Mouse (Mus musculus): ENCODE data around the gene Scrt2. TPM values are rescaled to one million over a fixed set of nuclear protein-coding genes. Genes with fewer than 3 reads are reported as not detected.

Gene Scrt2
- polyA plus RNA-seq, 1 experiment, result 0.01 TPM

- DNase-seq (ENCODE audit: low spot score), result peak; percentile 90
Observed at GRCm38 (mm10) chr2:152105318-152106224, 24.2 kb downstream of the Scrt2 start, which contains the start of gene Srxn1. Gene Srxn1, plus strand, starts transcription at chr2:152105516.

DNA sequence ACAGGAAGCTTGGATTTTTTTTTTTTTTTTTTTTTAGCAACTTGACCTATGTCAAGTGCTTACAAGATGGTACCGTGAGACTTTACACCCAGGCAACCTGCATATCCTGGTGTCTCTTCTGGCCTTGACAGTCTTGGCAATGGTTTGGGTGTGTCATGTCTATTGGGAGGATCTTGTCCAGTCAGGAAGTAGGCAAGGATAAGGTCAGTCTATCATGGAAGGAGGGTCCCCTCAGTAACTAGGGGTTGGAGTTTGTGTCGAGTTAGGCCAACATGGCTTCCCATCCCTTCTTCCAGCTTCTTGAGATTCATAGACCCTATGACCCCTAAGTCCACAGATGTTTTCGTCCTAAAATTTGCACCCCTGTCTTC is 24.9 kb downstream of the Scrt2 start:
- DNase-seq (ENCODE audit: low spot score), result no peak

- no peak for DNase-seq (ENCODE audit: low spot score)
Observed at GRCm38 (mm10) chr2:152106597-152106996, 25.3 kb downstream of the Scrt2 start.

GRCm38 (mm10) chr2:152108702-152109101 is 27.4 kb downstream of the Scrt2 start:
- DNase-seq (ENCODE audit: low spot score), result no peak

GRCm38 (mm10) chr2:152109386-152109785 is 28.1 kb downstream of the Scrt2 start:
- DNase-seq (ENCODE audit: low spot score), result no peak

DNA sequence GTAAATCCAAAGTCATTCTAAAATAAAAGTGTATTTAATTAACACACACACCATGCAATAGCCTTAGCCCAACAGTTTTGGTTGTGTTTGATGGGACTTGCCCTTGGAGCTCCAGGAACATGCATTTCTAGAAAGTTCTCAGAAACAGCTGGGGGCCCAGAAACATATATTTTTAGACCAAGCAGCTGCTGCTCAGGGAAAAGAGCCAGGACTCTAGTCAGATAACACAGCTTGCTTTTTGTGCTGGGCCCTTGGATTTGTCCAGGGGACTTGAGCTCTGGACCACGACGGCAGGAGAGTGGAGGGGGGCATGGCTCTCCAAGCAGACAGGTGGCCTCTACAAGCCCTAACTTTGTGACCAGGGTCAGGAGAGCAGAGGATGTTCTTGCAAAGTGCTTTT is 30.0 kb downstream of the Scrt2 start:
- no peak for DNase-seq (ENCODE audit: low spot score)

- DNase-seq (ENCODE audit: low spot score), result peak; percentile 70
Observed at GRCm38 (mm10) chr2:152111920-152112319, 30.6 kb downstream of the Scrt2 start.

DNA sequence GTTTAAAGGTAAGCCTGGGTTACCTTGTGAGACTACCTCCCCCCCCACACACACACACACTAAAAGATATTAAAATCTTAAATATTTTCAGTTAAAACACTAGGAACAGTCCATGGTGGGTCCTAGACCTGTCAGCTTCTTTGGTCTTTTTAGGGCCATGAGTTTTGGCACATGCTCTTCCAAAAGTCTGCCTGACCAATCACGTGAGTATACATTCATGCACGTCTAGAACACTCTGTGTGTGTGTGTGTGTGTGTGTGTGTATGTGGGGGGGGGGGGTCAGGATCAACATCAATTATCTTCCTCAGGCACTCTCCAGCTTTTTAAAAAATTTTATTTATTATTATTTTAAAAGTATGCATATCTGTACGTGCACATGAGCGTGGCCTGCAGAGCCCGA is 31.2 kb downstream of the Scrt2 start:
- no peak for DNase-seq (ENCODE audit: low spot score)

DNA sequence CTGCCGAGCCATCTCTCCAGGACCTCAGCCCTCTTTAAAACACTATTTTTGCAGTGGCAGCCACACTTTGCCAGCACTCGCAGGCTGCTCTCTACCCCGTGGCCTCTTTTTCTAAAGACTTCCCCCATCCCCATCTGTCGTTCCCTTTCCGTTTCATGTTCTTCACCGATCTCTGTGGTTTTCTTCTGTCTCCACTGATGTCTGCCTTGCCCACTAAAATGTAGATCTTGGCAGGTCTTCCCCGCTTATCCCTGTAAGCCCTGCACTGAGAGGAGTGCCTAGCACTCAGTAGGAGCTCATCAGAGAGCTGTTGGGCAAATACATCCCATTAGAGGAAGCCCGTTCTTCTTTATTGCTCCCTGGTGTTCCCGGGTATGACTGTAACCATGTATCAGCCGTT is 31.6 kb downstream of the Scrt2 start:
- DNase-seq (ENCODE audit: low spot score), result no peak

DNA sequence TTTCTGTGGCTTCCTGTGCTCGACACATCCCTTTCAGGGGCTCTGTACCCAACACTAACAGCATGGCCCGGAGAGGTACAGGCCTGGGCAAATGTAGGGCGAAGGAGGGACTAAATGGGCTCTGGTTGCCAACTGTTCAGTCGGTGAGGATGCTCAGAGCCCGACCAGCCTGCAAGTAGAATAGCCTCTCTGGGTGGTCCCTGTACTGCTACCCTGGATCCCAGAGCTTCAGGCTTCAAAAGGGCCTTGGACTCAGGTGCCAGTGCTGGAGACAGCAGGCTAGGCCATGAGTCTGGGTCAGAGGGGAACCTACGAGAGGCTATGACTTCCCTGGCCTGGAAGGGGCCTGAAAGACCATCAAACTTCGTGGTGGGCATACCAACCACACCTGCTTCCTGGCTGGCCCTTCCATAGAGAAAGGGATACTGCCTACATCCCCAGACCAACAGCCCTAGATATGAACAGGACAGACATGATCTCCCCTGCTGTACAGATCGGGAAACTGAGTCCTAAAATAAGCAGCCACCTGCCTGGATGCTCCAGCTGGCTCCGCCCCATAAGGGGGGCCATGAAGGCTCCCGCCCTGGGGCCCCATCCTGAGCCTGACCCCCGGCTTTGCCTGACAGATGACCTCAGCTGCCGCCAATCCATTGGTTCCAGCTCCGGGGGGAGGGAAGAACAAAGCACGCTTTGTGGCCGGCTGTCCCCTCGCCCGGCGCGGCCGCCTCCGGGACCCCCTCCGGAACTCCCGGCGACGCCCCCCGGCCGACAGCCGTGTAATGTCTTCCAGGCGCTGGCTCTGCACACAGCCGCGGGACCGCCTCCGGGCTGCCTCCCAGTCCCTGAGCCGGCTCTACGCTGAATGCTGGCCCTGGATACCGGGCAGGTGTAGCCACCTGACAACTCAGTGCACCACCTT is 33.0 kb downstream of the Scrt2 start:
- DNase-seq (ENCODE audit: low spot score), result no peak

DNA sequence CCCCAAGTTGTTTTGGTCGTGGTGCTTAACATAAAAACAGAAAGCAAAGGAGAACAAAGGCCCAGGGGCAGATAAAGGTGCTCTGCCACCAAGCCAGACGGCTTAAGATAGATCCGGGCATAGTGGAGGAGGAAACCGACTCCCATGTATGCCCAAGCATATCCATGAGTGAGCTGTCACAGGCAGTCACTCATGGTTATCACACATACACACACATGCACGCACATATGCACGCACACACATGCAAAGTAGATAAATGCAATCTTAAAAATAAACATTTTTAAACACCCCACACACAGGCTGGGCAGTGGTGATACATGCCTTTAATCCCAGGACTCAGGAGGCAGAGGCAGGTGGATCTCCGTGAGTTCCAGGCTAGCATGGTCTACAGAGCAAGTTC is 36.4 kb downstream of the Scrt2 start:
- DNase-seq (ENCODE audit: low spot score), result no peak

- DNase-seq (ENCODE audit: low spot score), result no peak
Observed at GRCm38 (mm10) chr2:152119228-152119865, 38.0 kb downstream of the Scrt2 start.

DNA sequence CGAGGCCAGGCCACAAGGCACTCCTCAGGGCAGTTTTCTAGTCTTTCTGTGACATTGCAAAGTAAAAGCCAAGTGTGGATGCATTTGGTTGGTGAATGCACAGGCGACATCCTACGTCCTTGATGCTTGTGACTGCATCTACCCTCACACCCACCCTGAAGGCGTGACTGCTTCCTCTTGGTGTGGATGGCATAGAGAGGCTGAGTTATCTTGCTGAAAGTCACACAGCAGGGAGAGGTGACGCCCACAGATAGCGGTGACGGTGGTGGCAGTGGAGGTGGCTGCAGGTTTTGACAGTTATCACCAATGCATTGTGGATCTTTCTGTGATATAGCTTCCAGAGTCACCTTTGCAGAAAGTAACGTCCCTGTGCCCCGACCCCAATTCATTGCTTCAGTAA is 41.6 kb downstream of the Scrt2 start:
- DNase-seq (ENCODE audit: low spot score), result no peak

DNA sequence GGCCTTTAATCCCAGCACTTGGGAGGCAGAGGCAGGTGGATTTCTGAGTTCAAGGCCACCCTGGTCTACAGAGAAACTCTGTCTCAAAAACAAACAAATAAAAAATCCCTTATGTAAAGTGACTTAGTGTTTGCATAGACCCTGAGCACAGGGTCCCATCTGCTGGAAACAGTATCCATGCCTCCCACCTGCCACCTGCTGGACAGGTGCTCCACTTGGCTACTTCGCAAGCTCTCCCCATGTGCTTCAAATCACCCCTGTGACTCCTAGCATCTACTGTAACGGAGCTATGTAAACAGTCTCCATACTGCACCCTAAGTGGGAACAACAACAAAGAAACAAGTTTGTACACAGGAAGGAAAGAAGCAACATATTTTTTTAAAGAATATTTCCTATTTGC is 47.3 kb downstream of the Scrt2 start:
- no peak for DNase-seq (ENCODE audit: low spot score)

- no peak for DNase-seq (ENCODE audit: low spot score)
Observed at GRCm38 (mm10) chr2:152129778-152130177, 48.4 kb downstream of the Scrt2 start.

DNA sequence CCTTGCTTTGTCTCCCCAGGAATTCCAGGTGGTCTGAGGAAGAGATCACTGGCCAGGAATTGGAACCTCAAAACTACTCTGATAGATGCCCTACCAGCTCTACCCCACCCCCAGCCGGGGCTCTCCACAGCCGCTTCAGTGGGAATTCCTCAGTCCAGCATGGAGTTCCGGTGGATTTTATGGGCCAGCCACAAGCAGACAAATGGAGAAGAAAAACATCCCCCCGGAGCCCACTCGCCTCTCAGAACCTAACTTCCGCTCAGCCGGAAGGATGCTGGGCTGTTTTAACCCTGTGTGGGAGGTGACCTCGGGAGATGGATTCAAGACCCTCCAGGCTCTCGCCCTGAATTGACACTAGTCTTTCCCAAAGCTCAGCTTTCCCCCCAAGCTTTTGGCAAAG is 50.7 kb downstream of the Scrt2 start:
- no peak for DNase-seq (ENCODE audit: low spot score)

- no peak for DNase-seq (ENCODE audit: low spot score)
Observed at GRCm38 (mm10) chr2:152132691-152133090, 51.4 kb downstream of the Scrt2 start.

- no peak for DNase-seq (ENCODE audit: low spot score)
Observed at GRCm38 (mm10) chr2:152139191-152139987, 58.1 kb downstream of the Scrt2 start.

GRCm38 (mm10) chr2:152140941-152141340 is 59.6 kb downstream of the Scrt2 start:
- DNase-seq (ENCODE audit: low spot score), result no peak

DNA sequence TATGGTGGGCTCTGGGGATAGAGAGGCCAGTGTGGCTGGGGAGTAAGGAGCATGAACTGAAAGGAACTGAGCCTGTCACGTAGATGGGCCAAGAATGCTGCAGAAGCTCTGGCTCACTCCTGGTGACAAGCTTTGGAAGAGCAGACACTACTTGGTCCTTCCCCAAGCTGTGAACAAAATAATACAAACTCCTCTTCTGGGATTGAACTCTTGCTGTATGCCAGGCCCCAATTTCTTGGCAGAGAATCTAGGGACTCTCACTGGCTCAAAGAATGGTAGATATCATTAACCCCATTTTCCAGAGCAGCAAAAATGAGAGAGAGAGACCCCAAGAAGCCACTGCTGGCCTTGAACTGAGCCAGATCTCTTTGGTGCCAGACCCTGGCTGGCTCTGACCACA is 60.2 kb downstream of the Scrt2 start:
- DNase-seq (ENCODE audit: low spot score), result no peak

- no peak for DNase-seq (ENCODE audit: low spot score)
Observed at GRCm38 (mm10) chr2:152142046-152142445, 60.7 kb downstream of the Scrt2 start.
